Mouse (Mus musculus): ENCODE data around the gene Agpat2. TPM values are rescaled to one million over a fixed set of nuclear protein-coding genes. Genes with fewer than 3 reads are reported as not detected.
A peak's percentile ranks its signal among the peaks of the same experiment; 100 is the strongest.

Agpat2 gene
- total RNA-seq (2021) = 1 to 10 TPM; 1.3 to 2.3 TPM

DNA sequence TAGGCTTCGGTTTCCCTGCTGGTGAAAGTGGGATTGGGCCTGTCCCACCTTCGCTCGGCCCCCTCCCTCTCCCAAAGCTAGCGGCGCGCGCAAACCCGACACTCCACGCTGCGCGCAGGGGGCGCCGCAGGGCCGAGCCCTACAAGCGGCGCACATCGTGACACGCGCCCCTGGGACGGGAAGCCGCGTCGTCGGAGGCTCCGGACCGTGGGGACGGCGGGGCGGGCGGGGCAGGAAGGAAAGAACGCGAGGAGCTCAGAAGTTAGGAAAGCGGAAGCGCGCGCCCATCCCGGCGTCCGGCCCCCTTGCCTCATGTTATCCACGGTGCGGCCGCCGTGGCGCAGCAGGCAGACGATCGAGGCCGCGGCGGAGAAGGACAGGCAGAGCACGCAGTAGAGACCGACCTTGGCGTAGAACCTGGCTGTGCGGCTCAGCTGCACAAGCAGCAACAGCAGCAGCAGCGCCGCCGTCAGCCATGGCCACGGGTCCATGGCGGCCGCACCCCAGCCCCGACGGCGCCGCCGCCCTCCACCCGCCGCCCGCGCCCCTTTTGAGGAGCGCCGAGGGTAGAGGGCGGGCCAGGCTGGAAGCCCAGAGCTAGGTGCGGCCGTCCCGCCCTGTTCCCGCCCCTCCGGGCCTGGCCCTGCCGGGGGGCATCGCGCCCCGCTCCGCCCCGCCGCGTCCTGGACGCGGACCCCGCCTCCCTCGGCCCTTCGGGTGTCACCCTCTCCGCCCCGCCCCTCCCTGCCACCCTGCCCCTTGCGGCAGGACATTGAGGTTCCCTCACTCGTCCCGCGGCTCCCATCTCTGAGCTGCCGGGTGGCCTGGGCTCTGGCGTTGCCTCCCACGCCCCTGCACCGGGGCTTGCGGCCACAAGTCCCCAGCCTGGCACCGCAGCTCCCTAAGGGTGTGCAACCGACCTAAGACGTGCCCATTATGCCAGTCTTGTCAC, at the start of gene Agpat2:
Gene Agpat2 (minus strand): TSS at position 698 of the 952 bp plus-strand sequence.
- peak in 1 of 2 experiments; percentile 16 for DNase-seq

DNA sequence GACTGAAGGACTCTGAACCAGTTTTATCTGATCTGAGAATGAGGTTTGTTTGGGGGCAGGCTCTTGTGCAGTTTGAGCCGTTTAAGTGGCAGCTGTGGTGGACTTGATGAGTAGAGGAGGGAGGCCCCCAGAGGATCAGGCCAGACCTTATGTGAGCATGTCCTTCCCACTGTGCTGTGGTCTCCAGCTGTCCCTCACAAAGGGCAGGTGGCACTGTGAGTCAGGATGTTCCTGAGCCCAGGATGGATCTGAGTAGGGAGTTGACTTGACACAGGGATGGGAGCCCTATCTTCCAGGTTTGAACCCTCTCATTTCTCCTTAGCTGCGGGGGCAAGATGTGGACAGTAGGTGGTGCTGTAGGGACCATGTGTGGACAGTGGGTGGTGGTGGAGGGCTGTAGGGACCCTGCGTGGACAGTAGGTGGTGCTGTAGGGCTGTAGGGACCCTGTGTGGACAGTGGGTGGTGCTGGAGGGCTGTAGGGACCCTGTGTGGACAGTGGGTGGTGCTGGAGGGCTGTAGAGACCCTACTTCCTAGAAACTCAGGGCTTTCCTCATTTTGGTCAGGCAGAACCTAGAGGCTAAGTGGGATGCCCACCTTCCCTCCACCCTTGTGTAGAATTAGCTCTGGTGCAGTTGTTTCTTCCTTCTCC, 42.6 kb upstream of the Agpat2 start:
- DNase-seq = peak; percentile 65 to 71

DNA sequence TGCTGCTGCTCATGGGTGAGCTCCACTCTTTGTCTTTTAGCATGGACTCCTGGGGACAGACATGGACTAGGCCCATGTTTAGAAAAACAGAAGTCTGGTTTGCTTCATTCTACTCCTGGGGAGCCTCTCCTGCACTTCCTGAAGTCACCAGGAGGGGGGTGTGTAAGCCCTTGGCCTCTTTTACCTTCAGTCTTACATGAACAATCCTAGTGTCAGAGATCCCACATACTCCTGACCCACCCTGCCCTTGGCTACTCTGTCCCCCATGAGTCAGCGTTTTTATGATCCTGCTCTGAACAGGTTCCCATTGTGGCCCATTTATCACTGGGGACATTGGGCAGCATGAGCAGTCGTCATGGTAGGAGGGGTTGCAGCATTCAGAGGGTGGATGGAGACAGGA, 39.7 kb upstream of the Agpat2 start:
- DNase-seq = no peak

DNA sequence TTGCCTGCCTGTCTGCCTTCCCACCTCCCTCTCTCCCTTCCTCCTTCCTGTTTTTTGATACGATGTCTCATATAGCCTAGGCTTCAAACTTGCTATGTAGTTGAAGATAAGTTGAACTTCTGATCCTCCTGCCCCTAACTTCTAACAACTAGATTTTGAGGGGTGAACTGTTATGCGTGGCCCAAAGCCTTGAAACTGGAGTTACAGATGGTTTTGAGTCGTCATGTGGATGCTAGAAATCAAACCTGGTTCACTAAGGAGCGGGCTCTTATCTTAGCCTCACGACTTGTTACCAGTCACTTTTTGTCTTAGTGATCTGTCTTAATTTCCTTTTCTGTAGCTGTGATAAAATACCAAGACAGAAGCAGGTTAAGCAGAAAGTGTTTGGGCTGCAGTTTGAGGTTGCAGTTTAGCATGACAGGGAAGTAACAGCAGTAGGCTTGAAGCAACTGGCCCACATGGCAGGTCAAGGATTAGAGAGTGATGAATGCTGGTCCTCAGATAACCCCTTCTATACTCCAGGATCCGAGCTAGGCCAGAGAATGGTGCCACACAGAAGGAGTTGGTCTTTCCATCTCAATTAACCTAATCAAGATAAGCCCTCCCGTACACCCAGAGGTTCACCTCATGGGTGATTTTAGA, 36.9 kb upstream of the Agpat2 start:
- DNase-seq = no peak

DNA sequence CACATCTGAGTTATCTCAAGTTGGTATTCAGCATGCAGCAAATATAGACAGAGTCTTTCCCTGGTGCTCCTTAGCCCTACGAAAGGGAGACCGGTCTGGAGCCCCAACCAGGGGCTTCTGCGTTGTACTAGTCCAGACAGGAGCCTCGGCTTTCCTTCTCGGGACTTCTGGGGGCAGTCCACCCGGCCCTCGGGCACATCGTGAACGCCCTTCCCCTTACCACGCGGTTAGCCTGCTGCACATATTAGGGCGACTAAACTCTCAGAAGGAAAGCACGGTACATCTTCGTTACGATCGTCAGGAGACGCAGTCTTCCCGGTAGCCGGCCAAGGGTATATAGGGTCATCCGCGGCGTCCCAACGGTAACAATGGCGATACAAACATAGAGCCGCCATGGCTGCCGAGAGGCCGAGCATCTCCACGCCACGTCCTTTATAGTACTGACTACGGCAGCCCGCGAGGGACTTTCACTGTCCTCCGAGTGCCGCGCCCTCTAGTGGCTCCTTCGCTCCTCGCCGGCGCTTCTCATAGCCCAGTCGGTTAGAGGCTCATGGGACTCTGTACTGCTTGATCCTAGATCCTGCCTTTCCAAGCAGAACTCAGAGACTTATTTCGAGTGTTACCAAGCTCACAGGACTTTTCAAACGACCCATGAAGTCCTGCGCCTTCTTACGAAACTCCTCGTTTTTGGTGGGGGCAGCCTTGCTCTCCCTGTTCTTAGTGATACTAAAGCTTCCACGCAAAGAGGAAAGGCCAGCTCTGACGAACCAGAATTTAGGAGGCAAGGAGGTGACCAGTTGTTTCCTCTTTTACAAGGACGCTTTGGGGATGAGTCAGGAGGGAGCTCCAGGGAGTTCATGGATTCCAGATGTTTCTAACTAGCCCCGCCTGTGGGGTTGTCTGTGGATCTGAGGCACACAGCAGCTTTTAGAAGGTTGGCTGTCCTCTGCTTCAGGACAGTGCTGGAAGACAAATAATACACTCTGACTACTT, 35.9 kb upstream of the Agpat2 start:
- DNase-seq = peak; percentile 94

DNA sequence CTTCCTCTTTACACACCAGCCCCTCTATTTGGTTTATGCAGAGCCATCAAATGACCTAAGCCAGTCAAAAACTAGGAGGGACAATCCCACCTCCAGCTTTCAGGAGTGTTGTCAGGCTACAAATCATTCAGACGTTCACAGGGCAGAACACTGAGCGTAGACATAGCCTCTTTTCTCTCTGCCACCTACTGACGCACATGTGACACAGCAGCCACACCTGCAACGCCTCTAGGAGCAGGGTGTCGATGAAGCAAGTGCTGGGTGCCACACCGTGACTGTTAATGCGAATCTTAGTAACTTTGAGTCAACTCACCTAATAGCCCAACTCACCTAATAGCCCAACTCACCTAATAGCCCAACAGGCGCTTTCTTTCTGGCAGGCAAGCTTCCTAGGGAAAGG, 34.9 kb upstream of the Agpat2 start:
- no peak for DNase-seq

DNA sequence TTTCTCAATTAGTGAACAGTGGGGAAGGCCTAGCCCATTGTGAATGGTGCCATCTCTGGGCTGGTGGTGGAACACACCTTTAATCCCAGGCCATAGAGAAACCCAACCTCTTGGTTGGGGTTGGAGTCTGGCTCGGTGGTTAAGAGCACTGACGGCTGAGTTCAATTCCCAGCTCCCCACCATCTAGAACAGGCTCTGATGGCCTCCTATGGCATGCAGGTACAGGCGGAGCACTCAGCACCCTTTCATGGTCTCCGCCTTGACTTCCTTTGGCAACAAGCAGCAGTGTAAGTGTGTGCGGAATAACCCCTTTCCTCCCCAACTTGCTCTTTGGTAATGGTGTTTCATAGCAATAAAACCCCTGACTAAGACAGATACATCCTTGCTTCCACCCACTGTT, 34.4 kb upstream of the Agpat2 start:
- no peak for DNase-seq

DNA sequence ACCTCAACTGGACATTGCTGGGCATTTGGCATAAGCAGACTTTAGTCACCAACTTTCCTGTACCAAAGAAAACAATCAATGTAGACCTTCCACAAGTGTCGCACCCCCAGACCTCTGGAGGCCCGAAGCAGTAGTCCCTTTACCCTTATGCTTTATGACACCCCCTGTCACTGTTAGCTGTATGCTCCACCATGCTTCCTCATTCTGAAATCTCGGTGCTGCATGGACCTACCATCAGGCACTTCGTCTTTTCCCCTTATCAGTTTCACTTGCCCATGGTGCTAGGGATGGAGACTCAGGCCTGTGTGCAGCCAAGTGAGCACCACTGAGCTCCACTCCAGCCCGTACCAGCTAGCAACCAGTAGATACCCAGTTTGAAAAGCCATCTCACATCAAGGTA, 33.8 kb upstream of the Agpat2 start:
- DNase-seq = no peak

DNA sequence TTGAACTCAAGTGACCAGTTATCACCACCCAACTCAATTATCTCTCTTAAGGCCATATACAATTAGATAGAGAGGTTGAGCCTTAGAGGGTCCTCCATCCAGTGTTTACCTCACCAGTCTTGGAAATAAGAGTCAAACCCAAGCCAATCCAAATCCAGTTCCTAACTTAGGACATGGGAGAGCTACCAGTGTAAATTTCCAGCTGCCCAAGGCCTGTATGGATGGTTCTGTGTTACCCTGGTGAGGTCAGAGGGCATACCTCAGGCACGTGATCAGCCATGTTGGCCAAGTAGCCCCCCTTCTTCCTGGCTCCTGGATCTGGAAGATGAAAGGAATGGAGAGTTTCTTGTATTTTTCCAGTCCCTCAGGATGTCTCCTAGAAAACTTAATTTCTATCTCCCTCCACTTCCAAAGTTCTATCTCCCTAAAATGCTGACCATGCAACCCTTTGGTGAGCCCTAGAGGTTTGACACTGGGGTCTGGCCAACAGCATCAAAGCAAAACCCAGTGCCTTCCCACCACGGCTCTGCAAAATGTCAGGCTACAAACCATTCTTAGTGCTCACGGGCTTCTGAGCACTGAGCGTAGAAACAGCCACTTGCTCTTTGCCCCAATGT, 33.2 kb upstream of the Agpat2 start:
- DNase-seq = no peak

DNA sequence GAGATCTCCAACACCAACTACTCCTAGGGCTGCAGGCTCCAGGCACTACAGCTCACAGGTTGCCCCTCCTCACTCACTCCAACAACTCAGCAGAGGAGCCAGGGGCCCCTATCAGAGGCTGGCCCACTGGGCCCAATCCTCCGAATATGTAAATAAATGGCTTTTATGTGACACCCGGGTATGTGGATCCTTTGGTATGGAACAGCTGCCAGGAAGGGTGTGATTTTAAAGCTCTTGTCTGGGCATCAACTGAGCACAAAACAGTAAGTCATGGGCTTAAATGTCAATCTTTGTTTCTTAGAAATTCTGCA, 32.1 kb upstream of the Agpat2 start:
- DNase-seq = no peak

DNA sequence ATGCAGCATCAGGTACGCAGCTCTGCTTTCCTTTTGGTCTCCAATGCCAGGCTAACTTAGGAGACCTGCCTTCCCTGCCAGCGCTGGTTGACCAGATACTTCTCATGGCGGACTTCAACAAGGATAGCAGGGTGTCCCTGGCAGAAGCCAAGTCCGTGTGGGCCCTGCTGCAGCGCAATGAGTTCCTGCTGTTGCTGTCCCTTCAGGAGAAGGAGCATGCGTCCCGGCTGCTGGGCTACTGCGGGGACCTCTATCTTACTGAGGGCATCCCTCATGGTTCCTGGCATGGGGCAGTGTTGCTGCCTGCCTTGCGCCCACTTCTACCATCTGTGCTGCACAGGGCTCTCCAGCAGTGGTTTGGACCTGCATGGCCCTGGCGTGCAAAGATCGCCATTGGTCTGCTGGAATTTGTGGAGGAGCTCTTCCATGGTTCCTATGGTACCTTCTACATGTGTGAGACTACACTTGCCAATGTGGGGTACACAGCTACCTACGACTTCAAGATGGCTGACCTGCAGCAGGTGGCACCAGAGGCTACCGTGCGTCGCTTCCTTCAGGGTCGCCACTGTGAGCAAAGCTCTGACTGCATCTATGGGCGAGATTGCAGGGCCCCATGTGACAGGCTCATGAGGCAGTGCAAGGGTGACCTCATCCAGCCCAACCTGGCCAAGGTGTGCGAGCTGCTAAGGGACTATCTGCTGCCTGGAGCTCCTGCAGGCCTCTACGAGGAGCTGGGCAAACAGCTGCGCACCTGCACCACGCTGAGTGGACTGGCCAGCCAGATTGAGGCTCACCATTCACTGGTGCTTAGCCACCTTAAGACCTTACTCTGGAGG, 31.5 kb upstream of the Agpat2 start:
- no peak for DNase-seq

DNA sequence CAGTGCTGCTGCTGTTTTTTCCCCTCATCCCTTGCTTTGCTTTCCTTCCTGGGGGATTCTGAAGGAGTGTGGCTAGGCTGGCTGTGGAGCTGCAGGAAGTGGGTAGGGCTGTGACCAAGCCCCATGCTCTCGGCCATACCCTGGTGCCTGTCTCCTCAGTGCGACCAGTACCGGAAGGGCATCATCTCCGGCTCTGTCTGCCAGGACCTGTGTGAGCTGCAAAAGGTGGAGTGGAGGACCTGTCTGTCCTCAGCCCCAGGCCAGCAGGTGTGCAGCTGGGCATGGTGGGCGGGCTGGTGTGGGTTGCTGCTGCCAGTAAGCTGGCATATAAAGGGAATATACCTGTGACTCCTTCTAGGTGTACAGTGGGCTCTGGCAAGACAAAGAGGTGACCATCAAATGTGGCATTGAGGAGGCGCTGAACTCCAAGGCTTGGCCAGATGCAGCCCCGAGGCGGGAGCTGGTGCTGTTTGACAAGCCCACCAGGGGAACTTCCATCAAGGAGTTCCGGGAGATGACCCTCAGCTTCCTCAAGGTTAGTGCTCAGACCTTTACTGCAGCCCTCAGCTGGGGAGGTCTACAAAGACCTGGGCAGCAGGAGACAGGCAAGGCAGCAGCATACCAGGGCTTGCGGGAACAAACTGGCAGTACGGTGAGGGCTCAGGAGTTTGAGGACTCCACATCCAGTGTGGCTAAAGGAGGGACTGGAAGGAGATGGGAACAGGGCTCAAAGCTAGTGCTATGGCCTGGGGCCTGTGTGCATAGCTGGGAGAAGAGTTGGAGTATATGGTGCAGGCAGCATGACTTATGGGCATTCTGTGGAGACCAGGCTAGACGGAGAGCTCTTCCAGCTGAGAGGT, 30.6 kb upstream of the Agpat2 start:
- no peak for DNase-seq

DNA sequence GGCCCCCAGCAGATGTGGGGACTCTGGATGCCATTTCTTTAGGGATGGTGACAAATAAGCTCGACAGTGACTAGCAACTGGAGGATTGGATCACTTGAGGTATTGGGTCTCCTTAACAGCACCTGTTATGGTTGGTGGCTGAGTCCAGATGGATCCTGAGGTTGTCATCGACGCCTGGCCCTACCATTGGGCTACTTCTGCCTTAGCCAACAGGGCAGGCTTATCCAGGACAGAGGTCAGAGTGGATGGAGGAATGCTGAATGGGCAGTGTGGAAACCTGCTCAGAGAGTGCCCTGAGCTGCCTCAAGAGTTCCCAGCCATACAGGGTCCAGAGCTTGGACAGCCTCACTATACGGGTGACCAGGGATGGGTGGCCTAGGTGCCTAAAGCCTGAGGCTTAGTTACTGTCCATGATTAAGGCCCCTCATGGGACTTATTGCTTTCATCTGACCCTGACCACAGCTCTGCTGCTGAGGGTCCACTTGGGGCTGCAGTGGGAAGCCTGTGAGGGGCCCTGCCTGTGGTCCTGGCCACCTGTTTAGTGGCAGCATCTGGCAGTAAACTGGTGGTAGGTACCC, 29.8 kb upstream of the Agpat2 start:
- DNase-seq = no peak

DNA sequence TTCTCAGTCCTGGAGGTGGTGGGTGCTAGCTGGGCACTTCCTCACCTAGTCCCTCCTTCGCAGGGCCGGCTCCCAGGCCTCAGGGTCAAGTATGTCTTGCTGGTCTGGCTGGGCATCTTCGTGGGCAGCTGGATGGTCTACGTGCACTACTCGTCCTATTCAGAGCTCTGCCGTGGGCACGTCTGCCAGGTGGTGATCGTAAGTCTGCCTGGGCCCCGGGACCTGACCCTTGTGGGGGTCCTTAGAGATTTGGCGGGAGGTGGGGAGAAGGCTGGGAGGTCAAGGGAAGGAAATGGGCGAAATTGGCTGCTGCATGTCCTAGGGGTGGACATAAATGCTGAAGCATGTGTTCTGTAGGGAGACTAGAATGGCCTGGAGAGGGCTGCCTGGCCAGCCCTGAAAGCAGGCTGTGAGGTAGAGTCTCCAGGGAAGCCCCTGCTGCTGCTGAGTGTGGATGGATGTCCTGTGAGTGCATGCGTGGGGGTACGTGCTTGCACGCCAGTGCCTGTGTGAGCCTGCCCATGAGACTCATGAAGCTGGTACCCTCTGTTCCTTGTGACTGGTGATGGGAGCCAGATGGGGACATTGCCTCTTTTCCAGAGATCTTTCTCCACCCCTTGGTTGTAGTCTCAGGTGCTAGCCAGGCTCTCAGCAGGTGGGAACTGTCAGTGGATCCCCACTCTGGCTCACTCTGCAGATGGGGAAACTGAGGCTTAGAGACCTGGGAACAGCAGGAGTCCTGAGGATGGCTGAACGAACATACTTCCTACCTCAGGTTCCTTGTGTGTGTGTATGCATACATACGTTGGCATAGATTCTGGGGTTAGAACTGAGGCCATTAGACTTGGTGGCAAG, 28.6 kb upstream of the Agpat2 start:
- no peak for DNase-seq

DNA sequence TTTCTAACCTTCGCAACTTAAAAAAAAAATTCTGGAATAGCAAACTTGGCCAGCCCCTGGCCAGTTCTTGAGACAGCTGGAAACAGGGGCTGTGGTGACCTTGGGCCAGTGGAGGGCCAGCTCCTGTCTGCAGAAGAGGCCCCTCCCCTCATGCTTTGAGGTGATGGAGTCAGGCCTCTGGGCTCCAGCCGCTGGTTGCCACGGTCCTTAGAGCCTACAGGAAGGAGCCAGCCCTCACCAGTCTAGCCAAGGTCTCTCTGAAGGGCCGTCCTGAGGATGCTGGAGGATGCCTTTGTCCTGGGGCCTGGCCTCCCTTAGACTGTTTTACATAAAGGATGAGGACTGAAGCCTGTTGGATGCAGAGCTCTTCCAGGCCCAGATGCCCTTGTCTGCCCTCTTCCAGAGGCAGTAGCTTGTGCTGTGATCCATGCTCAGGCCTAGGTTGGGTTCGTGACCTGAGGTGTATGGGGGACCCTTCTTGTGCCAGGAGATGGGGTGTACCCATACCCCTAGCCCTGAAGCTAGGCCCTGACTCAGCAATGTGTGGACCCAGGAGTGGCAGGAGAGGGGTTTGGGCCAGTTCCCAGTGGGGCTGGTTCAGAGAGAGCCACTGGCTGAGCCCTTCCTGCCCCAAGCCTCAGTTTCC, 24.7 kb upstream of the Agpat2 start:
- DNase-seq = no peak

DNA sequence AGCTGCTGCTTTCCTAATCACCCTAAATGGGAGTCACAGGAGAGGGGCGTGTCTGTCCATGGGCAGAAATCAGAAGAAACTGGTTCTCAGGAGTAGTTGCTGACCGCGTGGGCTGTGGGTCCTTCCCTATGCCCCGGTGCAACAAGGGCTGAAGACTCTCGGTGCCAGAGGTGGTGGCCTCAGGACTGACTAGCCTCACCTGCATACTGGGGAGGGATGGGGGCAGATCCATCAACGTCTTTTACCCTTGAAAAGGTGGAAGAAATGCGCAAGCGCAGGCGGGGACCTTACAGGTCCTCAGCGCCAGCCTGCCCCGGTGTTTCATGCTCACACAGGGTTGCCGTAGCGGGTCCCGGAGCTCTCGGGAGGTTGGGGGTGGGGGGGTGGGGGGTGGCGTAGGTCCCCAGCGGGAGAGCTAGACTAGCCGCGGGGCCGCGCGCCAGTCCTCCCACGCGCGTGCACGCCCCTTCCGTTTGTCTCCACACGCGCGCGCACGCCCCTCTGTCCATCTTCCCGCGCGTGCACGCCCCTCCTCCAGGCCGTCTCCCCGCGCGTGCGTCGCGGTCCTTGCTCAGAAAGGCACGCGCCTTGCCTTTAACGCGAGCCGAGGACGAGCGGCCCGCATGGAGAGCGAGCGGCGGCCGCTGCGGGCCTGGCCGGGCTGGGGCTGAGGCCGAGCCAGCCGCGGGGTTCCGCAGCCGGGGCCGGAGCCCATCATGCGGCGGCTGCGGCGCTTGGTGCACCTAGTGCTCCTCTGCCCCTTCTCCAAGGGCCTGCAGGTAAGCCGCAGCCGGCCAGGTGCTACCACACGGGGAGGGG, 23.9 kb upstream of the Agpat2 start, which contains the start of gene Fam69b:
Gene Fam69b (plus strand): TSS at position 537 of the 819 bp plus-strand sequence.
- peak; percentile 84 for DNase-seq

DNA sequence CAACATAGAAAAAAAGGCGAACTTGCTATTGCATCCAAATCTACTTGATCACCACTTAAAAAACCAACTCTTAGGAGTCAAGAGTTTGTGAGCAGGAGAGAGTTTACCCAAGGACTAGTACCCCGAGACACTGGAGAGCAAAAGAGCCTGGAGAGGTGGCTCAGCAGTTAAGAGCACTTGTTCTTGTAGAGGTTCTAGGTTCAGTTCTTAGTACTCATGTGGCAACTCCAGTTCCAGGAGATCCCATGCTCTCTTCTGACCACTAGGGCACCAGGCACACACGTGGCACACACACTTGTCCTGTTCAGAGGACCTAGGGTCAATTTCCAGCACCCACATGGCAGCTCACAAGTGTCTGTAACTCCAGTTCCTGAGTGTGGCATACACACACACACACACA, 21.9 kb upstream of the Agpat2 start:
- no peak for DNase-seq

Data from layer of hippocampus, postnatal 36 days (tissue).